Mouse (Mus musculus) fat pad, adult 2 months (tissue): Measurements from ENCODE around the gene Krtap6-5.
"Not testable (repeated sequence)": the region's sequence is repeated elsewhere in the genome, so short reads cannot be mapped to it uniquely, and the experiment has no call there.

Experiments used
- DNase-seq: peaks from one replicate; pipeline ENCODE4 v3.0.0-alpha.2; 2011; ENCODE audit warnings: low read depth, low spot score; ENCODE audit errors: extremely low read depth

Gene Krtap6-5

GRCm38 (mm10) chr16:89047783-89048182, at the start of gene Krtap6-5:
Gene Krtap6-5, minus strand, starts transcription at chr16:89047883.
- DNase-seq: no peak

DNA sequence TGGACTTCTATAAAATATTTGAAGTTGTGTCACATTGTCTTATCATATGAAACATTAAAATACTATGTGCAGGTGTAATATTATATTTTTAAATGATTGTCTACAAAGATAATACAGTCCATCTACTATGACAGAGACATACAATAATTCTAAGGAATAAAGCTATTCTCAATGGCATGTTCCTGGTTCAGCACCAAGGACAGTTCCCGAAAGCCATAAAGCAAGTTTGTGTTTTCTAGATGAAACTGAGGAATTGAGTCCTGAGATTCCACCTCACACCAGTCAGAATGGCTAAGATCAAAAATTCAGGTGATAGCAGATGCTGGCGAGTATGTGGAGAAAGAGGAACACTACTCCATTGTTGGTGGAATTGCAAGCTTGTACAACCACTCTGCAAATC, 23.4 kb upstream of the Krtap6-5 start:
- not testable (repeated sequence) for DNase-seq

- DNase-seq: not testable (repeated sequence)
Observed at GRCm38 (mm10) chr16:89063902-89064301, 16.2 kb upstream of the Krtap6-5 start, which contains the start of gene 1110025L11Rik. Gene 1110025L11Rik, minus strand, starts transcription at chr16:89064002.

- not testable (repeated sequence) for DNase-seq
Observed at GRCm38 (mm10) chr16:89041372-89041771, 6.3 kb downstream of the Krtap6-5 start, which contains the start of gene Gm10228. Gene Gm10228, minus strand, starts transcription at chr16:89041472.

GRCm38 (mm10) chr16:89031399-89031798, 16.3 kb downstream of the Krtap6-5 start, which contains the start of gene Krtap6-1:
Gene Krtap6-1, plus strand, starts transcription at chr16:89031699.
- DNase-seq: not testable (repeated sequence)

DNA sequence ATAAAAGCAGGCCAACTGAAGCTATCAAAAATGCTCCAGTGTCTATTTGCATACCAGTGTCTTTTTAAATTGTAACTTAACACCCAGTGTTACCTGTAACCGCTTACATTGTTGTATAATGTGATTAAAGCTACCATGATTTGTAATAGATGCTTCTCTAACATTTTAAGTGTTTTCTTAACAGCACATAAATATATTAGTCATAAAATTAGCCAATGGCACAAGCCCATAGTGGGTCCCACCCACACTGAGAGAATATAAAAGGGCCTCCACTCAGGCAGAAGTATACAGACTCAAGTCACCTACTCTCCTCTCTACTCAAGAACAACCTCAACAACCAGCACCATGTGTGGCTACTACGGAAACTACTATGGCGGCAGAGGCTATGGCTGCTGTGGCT, 32.7 kb downstream of the Krtap6-5 start, which contains the start of gene Gm10229:
TSS of gene Gm10229 (plus strand) at position 301 of the 400 bp plus-strand sequence.
- not testable (repeated sequence) for DNase-seq

GRCm38 (mm10) chr16:89013973-89014372, 33.7 kb downstream of the Krtap6-5 start:
- no peak for DNase-seq

DNA sequence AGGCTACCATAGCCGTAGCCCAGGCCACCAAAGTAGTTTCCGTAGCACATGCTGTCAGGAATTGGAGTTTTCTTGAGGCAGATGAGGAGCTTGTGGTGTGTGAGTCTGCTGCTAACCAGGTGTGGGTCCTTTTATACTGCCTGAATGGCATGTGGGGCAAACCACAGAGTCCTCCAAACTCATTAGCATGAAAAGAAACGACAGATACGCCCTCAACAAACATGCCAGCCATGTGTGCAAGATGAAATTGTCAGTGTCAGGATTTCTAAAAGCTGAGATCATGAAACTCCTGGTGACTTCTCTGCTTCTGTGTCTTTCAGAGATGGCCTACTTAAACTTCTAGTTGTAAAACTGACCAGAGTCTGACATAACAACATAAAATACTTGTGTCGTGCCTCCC, 37.0 kb downstream of the Krtap6-5 start, which contains the start of gene Krtap22-2:
TSS of gene Krtap22-2 (minus strand) at position 101 of the 400 bp plus-strand sequence.
- DNase-seq: no peak
